Mouse (Mus musculus) lung, embryonic 14.5 days (tissue): ENCODE measurements at regions not wholly inside any gene's neighbourhood (a gene's known extent, or its start where the extent isn't known, plus 50 kb on each side); places are given as distances from the start of the nearest gene placed in this dataset.

Source experiments
- ATAC-seq: fragments of 200-750 bp; cut with Nextera tagmentation; 2 replicates; pipeline ENCODE4 v1.8.0; 2017; ENCODE audit warnings: mild to moderate bottlenecking, moderate TSS enrichment, moderate library complexity; ENCODE audit not compliant: insufficient read depth
- DNase-seq: peaks from one replicate; pipeline ENCODE4 v3.0.0-alpha.2; 2015
- H3K27ac ChIP-seq: fragments of 300-500 bp; sonication (generic); 2 replicates; pipeline ENCODE4 v1.5.1; 2014; ENCODE audit warnings: low read depth, mild to moderate bottlenecking, moderate library complexity
- H3K27me3 ChIP-seq: fragments of 300-500 bp; sonication (generic); 2 replicates; pipeline ENCODE4 v1.6.1; 2014; ENCODE audit warnings: low read length, control low read depth; ENCODE audit not compliant: insufficient read depth
- H3K36me3 ChIP-seq: fragments of 300-500 bp; sonication (generic); 2 replicates; pipeline ENCODE4 v1.6.1; 2014; ENCODE audit warnings: control low read depth; ENCODE audit not compliant: insufficient read depth
- H3K4me1 ChIP-seq: fragments of 300-500 bp; sonication (generic); 2 replicates; pipeline ENCODE4 v1.6.1; 2014; ENCODE audit warnings: antibody characterized with exemption, control low read depth; ENCODE audit not compliant: insufficient read depth
- H3K4me2 ChIP-seq: fragments of 300-500 bp; sonication (generic); 2 replicates; pipeline ENCODE4 v1.6.1; 2014; ENCODE audit warnings: mild to moderate bottlenecking
- H3K4me3 ChIP-seq: fragments of 300-500 bp; sonication (generic); 2 replicates; pipeline ENCODE4 v1.5.1; 2014; ENCODE audit warnings: low read depth, low read length
- H3K9ac ChIP-seq: fragments of 300-500 bp; sonication (generic); 2 replicates; pipeline ENCODE4 v1.6.1; 2014
- H3K9me3 ChIP-seq: fragments of 300-500 bp; sonication (generic); 2 replicates; pipeline ENCODE4 v1.6.1; 2016; ENCODE audit warnings: low read depth, low read length, control low read depth
- CTCF ChIP-seq: IDR thresholded peaks from 2 replicates; pipeline ENCODE4 v1.5.1; 2016; ENCODE audit warnings: antibody characterized with exemption, low read depth
- WGBS: fragments of 180-500 bp; shearing (Covaris S2); extraction: QIAGEN DNeasy Blood & Tissue Kit; methylation state at CpG from one replicate; pipeline ENCODE4 v1.1.7; 2014; 5-methylcytosine and 5-hydroxymethylcytosine counted together

DNA sequence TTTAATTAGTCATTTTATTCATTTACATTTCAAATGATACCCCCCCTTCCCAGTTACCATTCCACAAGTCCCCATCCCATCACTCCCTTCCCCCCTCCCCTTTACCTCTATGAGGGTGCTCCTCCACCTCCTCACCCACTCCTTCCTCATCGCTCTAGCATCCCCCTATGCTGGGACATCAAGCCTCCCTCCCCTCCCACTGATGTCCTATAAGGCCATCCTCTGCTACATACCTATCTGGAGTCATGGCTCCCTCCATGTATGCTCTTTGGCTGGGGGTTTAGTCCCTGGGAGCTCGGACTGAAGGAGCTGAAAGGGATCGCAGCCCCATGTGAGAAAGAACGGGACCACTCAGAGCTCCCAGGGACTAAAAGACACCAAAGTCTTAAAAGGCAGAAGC is 176.3 kb downstream of the Pros1 start:
- H3K9me3 ChIP-seq = no peaks in the 10 kb centered on the region
- no peaks in the 10 kb centered on the region for H3K27me3 ChIP-seq
- no peak overlapping the region for H3K27ac ChIP-seq
- ATAC-seq = no peak
- H3K4me2 ChIP-seq = no peak overlapping the region
- WGBS = 88% methylated on average over 4 of the region's 4 CpGs
- no peak for TF ChIP-seq CTCF
- no peak overlapping the region for H3K9ac ChIP-seq
- H3K4me3 ChIP-seq = no peak overlapping the region
- no peaks in the 10 kb centered on the region for H3K4me1 ChIP-seq
- H3K36me3 ChIP-seq = no peaks in the 10 kb centered on the region
- DNase-seq = no peak

DNA sequence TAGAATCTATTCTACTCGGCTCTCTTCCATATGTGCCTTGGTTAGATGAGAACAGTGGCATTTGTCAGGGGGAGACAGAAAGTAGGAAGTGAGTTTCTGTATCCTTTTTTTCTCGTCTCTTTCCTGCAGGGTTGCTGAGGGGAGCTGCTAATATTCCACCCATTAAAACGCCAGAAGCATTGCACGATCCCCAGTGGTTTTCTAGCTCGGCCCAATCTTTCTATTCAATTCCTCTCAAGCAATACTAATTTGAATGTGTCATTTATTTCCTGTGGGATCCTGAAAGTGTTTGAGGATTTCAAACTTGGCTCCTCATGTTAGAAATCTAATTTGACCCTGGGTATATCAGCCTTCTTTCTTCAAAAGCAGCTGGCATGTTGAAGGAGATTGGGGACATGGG is 176.9 kb downstream of the Pros1 start:
- no peak overlapping the region for H3K27ac ChIP-seq
- TF ChIP-seq CTCF = no peak
- H3K4me1 ChIP-seq = no peaks in the 10 kb centered on the region
- ATAC-seq (no peak), DNase-seq (no peak)
- H3K9ac ChIP-seq = no peak overlapping the region
- H3K4me2 ChIP-seq = no peak overlapping the region
- H3K9me3 ChIP-seq = no peaks in the 10 kb centered on the region
- no peaks in the 10 kb centered on the region for H3K27me3 ChIP-seq
- no peaks in the 10 kb centered on the region for H3K36me3 ChIP-seq
- 74% methylated on average over 5 of the region's 5 CpGs for WGBS
- no peak overlapping the region for H3K4me3 ChIP-seq

DNA sequence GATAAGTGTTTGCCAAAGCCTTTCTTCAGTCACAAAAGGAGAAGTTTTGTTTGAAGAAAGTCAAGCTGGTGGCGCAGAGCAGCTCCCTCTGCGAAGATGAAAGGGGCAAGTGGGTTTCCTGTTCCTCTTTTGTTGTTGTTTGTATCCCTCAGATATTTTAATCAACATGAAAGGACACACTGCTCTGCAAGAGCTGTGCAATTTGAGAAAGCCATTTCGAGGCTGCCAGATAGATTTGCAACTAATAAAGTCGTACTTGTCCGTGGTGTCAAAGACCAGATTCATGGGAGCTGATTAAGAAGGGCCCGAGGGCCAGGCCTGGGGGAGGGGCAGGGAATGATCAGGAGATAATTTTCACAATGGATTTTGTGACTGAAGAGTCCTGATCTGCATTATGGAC is 177.7 kb downstream of the Pros1 start:
- WGBS = 48% methylated on average over 6 of the region's 6 CpGs
- no peaks in the 10 kb centered on the region for H3K4me1 ChIP-seq
- H3K4me3 ChIP-seq = no peak overlapping the region
- H3K9me3 ChIP-seq = no peaks in the 10 kb centered on the region
- no peaks in the 10 kb centered on the region for H3K27me3 ChIP-seq
- DNase-seq (peak; percentile 16), ATAC-seq (no peak)
- no peak overlapping the region for H3K4me2 ChIP-seq
- no peak for TF ChIP-seq CTCF
- H3K9ac ChIP-seq = no peak overlapping the region
- H3K36me3 ChIP-seq = no peaks in the 10 kb centered on the region
- no peak overlapping the region for H3K27ac ChIP-seq

DNA sequence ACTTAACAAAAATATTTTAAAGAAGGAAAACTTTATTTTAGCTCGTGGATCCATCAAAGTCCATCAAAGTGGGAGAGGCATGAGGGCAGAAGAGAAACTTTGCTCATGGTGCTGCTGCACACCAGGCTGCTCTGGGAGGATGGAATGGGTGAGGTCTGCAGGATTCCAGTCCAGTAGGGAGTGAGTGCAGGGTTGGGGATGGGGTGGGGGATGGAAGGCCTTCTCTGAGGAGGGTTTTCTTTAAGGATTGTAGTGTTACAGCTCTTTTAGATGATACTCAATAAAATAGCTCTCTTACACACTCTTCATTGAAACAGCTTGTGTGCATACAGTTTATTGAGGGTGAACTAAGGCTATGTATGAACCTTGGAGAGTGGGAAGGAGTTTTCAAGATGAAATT is 195.0 kb downstream of the Pros1 start:
- no peak overlapping the region for H3K27ac ChIP-seq
- H3K4me2 ChIP-seq = no peak overlapping the region
- no peak for TF ChIP-seq CTCF
- H3K4me1 ChIP-seq = no peaks in the 10 kb centered on the region
- no peak overlapping the region for H3K9ac ChIP-seq
- H3K4me3 ChIP-seq = no peak overlapping the region
- WGBS = 62% methylated on average over 1 of the region's 1 CpGs
- no peaks in the 10 kb centered on the region for H3K27me3 ChIP-seq
- H3K9me3 ChIP-seq = no peaks in the 10 kb centered on the region
- ATAC-seq (0 out of 2 replicates have a peak, but pooled peaks have one; percentile 28), DNase-seq (no peak)
- H3K36me3 ChIP-seq = no peaks in the 10 kb centered on the region

DNA sequence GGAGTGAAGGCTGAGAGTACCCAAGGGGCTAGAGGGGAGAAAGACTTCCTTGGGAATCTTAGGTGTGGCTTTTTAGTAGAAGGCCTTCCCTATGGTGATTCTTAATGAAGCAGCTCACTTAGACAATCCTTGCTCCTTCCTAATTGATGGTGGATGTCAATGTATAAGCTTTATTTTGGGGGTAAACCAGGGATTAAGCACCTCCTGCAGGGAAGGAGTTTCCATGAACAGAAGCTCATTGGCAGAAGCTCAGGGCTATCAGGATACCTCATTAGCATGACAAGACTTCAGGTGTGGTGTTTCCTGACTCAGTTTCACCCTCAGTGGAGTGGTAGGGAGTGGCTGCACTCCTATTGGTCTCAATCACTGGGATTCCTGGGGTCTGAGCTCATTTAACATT is 208.8 kb downstream of the Pros1 start:
- Histone ChIP-seq H3K4me3 (no peak overlapping the region), H3K9me3 (no peaks in the 10 kb centered on the region), H3K27me3 (no peaks in the 10 kb centered on the region), H3K27ac (no peak overlapping the region), H3K4me1 (no peaks in the 10 kb centered on the region), H3K4me2 (no peak overlapping the region), H3K36me3 (no peaks in the 10 kb centered on the region), H3K9ac (no peak overlapping the region)
- DNase-seq (no peak), ATAC-seq (no peak)
- TF ChIP-seq CTCF = no peak

DNA sequence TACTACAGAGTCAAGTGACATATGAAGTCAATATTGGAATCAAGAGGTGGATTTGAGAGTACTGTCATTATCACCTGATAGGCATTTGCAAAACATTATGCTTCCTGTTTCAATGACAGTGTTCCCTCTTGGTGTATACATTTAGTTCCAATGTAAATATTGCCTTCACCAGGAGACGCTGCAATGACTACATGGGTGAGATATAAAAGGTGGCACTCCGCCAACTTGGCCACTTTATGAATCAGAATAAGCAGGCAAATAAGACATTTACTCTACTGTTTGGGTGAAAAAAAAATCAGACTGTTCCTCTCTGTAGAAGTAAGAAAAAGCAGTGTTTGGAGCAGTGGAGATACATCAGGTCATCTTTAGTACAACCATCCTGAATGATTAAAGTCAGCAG is 215.9 kb downstream of the Pros1 start:
- Histone ChIP-seq H3K4me3 (no peak overlapping the region), H3K9ac (no peak overlapping the region), H3K4me1 (no peaks in the 10 kb centered on the region), H3K36me3 (no peaks in the 10 kb centered on the region), H3K27me3 (no peaks in the 10 kb centered on the region), H3K4me2 (no peak overlapping the region), H3K27ac (no peak overlapping the region), H3K9me3 (no peaks in the 10 kb centered on the region)
- ATAC-seq (peak; percentile 80), DNase-seq (peak; percentile 87)
- WGBS = 25% methylated on average over 2 of the region's 2 CpGs
- TF ChIP-seq CTCF = no peak

DNA sequence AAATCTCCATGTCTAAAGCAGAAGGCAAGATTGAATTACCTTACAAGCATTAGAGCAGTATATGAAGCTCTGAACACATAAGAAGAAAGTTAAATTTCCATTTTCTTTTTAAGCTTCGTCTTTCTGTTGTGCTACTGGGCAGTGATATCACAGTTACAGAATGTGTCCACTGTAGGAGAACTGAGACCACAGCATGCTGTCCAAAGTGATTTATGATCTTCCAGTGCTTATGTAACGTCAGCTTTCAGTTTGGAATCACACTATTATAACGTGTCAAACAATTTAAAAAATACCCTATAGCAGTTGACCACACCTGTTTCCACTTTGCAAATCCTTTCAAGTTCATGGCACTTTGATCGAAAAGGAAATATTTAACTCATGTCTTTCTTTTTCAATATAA is 221.7 kb downstream of the Pros1 start:
- Histone ChIP-seq H3K4me1 (no peaks in the 10 kb centered on the region), H3K9me3 (no peaks in the 10 kb centered on the region), H3K36me3 (no peaks in the 10 kb centered on the region), H3K4me3 (no peak overlapping the region), H3K4me2 (no peak overlapping the region), H3K27me3 (no peaks in the 10 kb centered on the region), H3K27ac (no peak overlapping the region), H3K9ac (no peak overlapping the region)
- TF ChIP-seq CTCF = no peak
- peak; percentile 66; the same call in 1 of the 2 replicates for ATAC-seq
- DNase-seq = peak; percentile 58
- WGBS = 37% methylated on average over 4 of the region's 4 CpGs

DNA sequence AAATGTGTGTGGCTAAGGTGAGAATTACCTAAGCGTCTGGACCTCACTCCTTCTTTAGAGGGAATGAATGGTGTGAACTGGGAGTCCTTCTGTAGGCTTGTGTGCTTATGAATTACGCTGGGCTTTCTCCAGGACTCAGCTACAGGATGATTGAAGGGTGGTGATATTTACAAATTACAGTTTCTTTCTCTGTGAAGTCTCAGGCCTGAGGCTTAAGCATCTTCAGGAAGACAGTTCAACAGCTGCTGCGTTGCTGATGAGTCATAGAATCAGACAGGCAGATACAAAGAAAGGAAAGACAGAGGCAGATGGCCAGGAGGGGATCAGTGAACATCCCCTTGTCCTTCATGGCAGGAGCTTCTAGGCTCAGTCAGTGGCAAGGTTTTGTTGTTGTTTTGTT is 227.3 kb downstream of the Pros1 start:
- H3K36me3 ChIP-seq = no peaks in the 10 kb centered on the region
- H3K4me2 ChIP-seq = no peak overlapping the region
- TF ChIP-seq CTCF = no peak
- H3K4me1 ChIP-seq = no peaks in the 10 kb centered on the region; the same call in 1 of the 2 replicates
- no peaks in the 10 kb centered on the region for H3K27me3 ChIP-seq
- 70% methylated on average over 3 of the region's 3 CpGs for WGBS
- no peaks in the 10 kb centered on the region for H3K9me3 ChIP-seq
- no peak overlapping the region for H3K27ac ChIP-seq
- no peak overlapping the region for H3K9ac ChIP-seq
- ATAC-seq (no peak), DNase-seq (no peak)
- no peak overlapping the region for H3K4me3 ChIP-seq
